Mouse (Mus musculus): ENCODE data around the gene Foxn3. TPM values are rescaled to one million over a fixed set of nuclear protein-coding genes. Genes with fewer than 3 reads are reported as not detected.

Foxn3 gene
- polyA plus RNA-seq, 1 experiment from 2014 or later: 86.3 TPM

DNA sequence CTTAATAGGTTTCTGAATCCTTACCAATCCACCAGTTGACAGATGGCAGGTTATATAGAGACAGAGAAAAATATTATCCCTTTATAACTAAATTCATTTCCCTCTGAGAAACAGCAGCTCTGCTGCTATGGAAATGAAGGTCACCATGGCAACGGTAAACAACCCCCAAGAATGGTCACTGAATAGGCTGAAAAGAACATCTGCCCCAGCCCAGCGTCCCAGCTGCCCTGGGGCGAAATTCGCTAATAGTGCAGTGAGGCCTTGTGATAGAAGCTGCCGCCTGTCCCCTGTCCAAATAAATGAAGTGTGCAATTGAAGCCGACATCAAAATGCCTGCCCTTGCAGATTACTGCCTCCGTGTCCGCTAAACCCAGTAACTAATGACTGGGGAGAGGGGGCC, 343.0 kb downstream of the Foxn3 start:
- no peaks in the 10 kb centered on the region for H3K9me3 ChIP-seq (ENCODE audit: control insufficient read depth, low read length)
- WGBS: 29% methylated on average over 8 of the region's 8 CpGs
- H3K27me3 ChIP-seq (replicated peaks; ENCODE audit: control insufficient read depth, insufficient read depth, low read length): no peaks in the 10 kb centered on the region
- peak; percentile 88 for DNase-seq (ENCODE audit: low spot score)
- no peak overlapping the region for H3K9ac ChIP-seq (ENCODE audit: low read depth, low read length)
- H3K27ac ChIP-seq (replicated peaks; ENCODE audit: low read depth, low read length): no peak overlapping the region
- H3K4me3 ChIP-seq (ENCODE audit: low read depth, low read length): no peak overlapping the region
- peaks cover 29% of the 10 kb centered on the region for H3K4me1 ChIP-seq (ENCODE audit: control insufficient read depth, insufficient read depth, low read length)
- H3K4me2 ChIP-seq (ENCODE audit: low read depth, low read length): no peak overlapping the region
- peak; percentile 46; the same call in 1 of the 2 replicates for ATAC-seq (ENCODE audit: low read depth)
- H3K36me3 ChIP-seq (ENCODE audit: control insufficient read depth, insufficient read depth, low read length): no peaks in the 10 kb centered on the region

GRCm38 (mm10) chr12:99219812-99220211, 343.6 kb downstream of the Foxn3 start:
- H3K27ac ChIP-seq (replicated peaks; ENCODE audit: low read depth, low read length): no peak overlapping the region
- no peak overlapping the region for H3K4me3 ChIP-seq (ENCODE audit: low read depth, low read length)
- no peaks in the 10 kb centered on the region for H3K36me3 ChIP-seq (ENCODE audit: control insufficient read depth, insufficient read depth, low read length)
- 83% methylated on average over 5 of the region's 5 CpGs for WGBS
- H3K4me2 ChIP-seq (ENCODE audit: low read depth, low read length): no peak overlapping the region
- ATAC-seq (ENCODE audit: low read depth): no peak
- H3K9me3 ChIP-seq (ENCODE audit: control insufficient read depth, low read length): no peaks in the 10 kb centered on the region
- no peak for DNase-seq (ENCODE audit: low spot score)
- H3K9ac ChIP-seq (ENCODE audit: low read depth, low read length): no peak overlapping the region
- H3K4me1 ChIP-seq (ENCODE audit: control insufficient read depth, insufficient read depth, low read length): peaks cover 24% of the 10 kb centered on the region
- H3K27me3 ChIP-seq (replicated peaks; ENCODE audit: control insufficient read depth, insufficient read depth, low read length): no peaks in the 10 kb centered on the region

GRCm38 (mm10) chr12:99217145-99217698, 346.2 kb downstream of the Foxn3 start:
- DNase-seq (ENCODE audit: low spot score) (no peak), ATAC-seq (ENCODE audit: low read depth) (no peak)
- H3K4me1 ChIP-seq (ENCODE audit: control insufficient read depth, insufficient read depth, low read length): peaks cover 25% of the 10 kb centered on the region; the same call in 1 of the 2 replicates
- no peaks in the 10 kb centered on the region for H3K36me3 ChIP-seq (ENCODE audit: control insufficient read depth, insufficient read depth, low read length)
- no peak overlapping the region for H3K27ac ChIP-seq (replicated peaks; ENCODE audit: low read depth, low read length)
- WGBS: 79% methylated on average over 7 of the region's 7 CpGs
- no peak overlapping the region for H3K4me3 ChIP-seq (ENCODE audit: low read depth, low read length)
- H3K27me3 ChIP-seq (replicated peaks; ENCODE audit: control insufficient read depth, insufficient read depth, low read length): no peaks in the 10 kb centered on the region
- no peaks in the 10 kb centered on the region for H3K9me3 ChIP-seq (ENCODE audit: control insufficient read depth, low read length)
- no peak overlapping the region for H3K4me2 ChIP-seq (ENCODE audit: low read depth, low read length)
- H3K9ac ChIP-seq (ENCODE audit: low read depth, low read length): no peak overlapping the region

GRCm38 (mm10) chr12:99216341-99216761, 347.0 kb downstream of the Foxn3 start:
- DNase-seq (ENCODE audit: low spot score) (peak; percentile 40), ATAC-seq (ENCODE audit: low read depth) (no peak)
- Histone ChIP-seq H3K4me3 (ENCODE audit: low read depth, low read length) (no peak overlapping the region), H3K27ac (replicated peaks; ENCODE audit: low read depth, low read length) (no peak overlapping the region), H3K4me2 (ENCODE audit: low read depth, low read length) (no peak overlapping the region), H3K36me3 (ENCODE audit: control insufficient read depth, insufficient read depth, low read length) (no peaks in the 10 kb centered on the region), H3K4me1 (ENCODE audit: control insufficient read depth, insufficient read depth, low read length) (peaks cover 23% of the 10 kb centered on the region; the same call in 1 of the 2 replicates), H3K27me3 (replicated peaks; ENCODE audit: control insufficient read depth, insufficient read depth, low read length) (no peaks in the 10 kb centered on the region), H3K9ac (ENCODE audit: low read depth, low read length) (no peak overlapping the region), H3K9me3 (ENCODE audit: control insufficient read depth, low read length) (no peaks in the 10 kb centered on the region)
- 62% methylated on average over 5 of the region's 5 CpGs for WGBS

DNA sequence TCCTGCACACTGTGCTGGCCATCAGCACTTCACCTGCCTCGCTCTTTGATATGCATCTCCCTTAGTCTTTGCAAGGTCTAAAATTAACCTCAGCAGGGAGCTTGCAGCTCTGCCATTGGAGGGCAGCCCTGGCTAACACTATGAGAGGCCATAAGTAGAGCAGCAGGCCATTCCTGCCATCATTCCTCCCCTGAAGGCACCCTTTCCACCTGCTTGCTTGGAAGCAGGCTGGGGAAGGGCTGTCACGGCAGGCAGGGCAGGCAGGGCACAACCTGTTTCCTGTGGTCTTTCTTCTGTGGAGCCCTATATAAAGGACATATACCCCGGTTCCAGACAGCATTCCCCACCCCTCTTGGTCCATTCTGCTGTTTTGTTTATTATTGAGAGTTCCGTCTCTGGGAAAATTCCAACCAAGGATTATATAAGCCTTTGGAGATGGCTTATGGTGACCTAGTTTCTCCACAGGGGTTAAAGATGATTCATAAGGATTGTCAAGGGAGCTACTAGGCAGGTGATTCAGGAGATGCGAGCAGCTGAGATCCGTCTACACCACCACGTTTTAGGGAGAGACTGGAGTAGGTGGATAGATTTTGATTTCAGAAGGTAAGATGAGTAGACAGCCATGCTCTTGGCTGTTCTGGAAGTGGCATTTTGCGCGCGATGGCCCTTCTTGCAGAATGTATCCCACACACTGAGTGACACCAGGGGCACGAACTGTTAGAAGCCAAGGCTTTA, 347.7 kb downstream of the Foxn3 start:
- no peaks in the 10 kb centered on the region for H3K36me3 ChIP-seq (ENCODE audit: control insufficient read depth, insufficient read depth, low read length)
- ATAC-seq (ENCODE audit: low read depth) (no peak), DNase-seq (ENCODE audit: low spot score) (no peak)
- H3K9me3 ChIP-seq (ENCODE audit: control insufficient read depth, low read length): no peaks in the 10 kb centered on the region
- H3K4me3 ChIP-seq (ENCODE audit: low read depth, low read length): no peak overlapping the region
- H3K4me2 ChIP-seq (ENCODE audit: low read depth, low read length): no peak overlapping the region
- H3K4me1 ChIP-seq (ENCODE audit: control insufficient read depth, insufficient read depth, low read length): 0 out of 2 replicates have a peak, but pooled peaks cover 18% of the 10 kb centered on the region
- 68% methylated on average over 11 of the region's 11 CpGs for WGBS
- H3K9ac ChIP-seq (ENCODE audit: low read depth, low read length): no peak overlapping the region
- H3K27me3 ChIP-seq (replicated peaks; ENCODE audit: control insufficient read depth, insufficient read depth, low read length): no peaks in the 10 kb centered on the region
- no peak overlapping the region for H3K27ac ChIP-seq (replicated peaks; ENCODE audit: low read depth, low read length)

GRCm38 (mm10) chr12:99214098-99214497, 349.3 kb downstream of the Foxn3 start:
- Histone ChIP-seq H3K9me3 (ENCODE audit: control insufficient read depth, low read length) (no peaks in the 10 kb centered on the region), H3K9ac (ENCODE audit: low read depth, low read length) (no peak overlapping the region), H3K4me2 (ENCODE audit: low read depth, low read length) (no peak overlapping the region), H3K27me3 (replicated peaks; ENCODE audit: control insufficient read depth, insufficient read depth, low read length) (no peaks in the 10 kb centered on the region), H3K4me3 (ENCODE audit: low read depth, low read length) (no peak overlapping the region), H3K4me1 (ENCODE audit: control insufficient read depth, insufficient read depth, low read length) (0 out of 2 replicates have a peak, but pooled peaks cover 18% of the 10 kb centered on the region), H3K27ac (replicated peaks; ENCODE audit: low read depth, low read length) (no peak overlapping the region), H3K36me3 (ENCODE audit: control insufficient read depth, insufficient read depth, low read length) (no peaks in the 10 kb centered on the region)
- no peak for DNase-seq (ENCODE audit: low spot score)
- ATAC-seq (ENCODE audit: low read depth): no peak; the same call in 1 of the 2 replicates
- 47% methylated on average over 5 of the region's 5 CpGs for WGBS

- ATAC-seq (ENCODE audit: low read depth) (no peak), DNase-seq (ENCODE audit: low spot score) (no peak)
- H3K36me3 ChIP-seq (ENCODE audit: control insufficient read depth, insufficient read depth, low read length): 0 out of 2 replicates have a peak, but pooled peaks cover 6% of the 10 kb centered on the region
- no peak overlapping the region for H3K27ac ChIP-seq (replicated peaks; ENCODE audit: low read depth, low read length)
- H3K9me3 ChIP-seq (ENCODE audit: control insufficient read depth, low read length): no peaks in the 10 kb centered on the region
- WGBS: 84% methylated on average over 12 of the region's 12 CpGs
- no peak overlapping the region for H3K4me2 ChIP-seq (ENCODE audit: low read depth, low read length)
- no peaks in the 10 kb centered on the region for H3K27me3 ChIP-seq (replicated peaks; ENCODE audit: control insufficient read depth, insufficient read depth, low read length)
- no peak overlapping the region for H3K4me3 ChIP-seq (ENCODE audit: low read depth, low read length)
- no peak overlapping the region for H3K9ac ChIP-seq (ENCODE audit: low read depth, low read length)
- 0 out of 2 replicates have a peak, but pooled peaks cover 18% of the 10 kb centered on the region for H3K4me1 ChIP-seq (ENCODE audit: control insufficient read depth, insufficient read depth, low read length)
Observed at GRCm38 (mm10) chr12:99213218-99213617, 350.2 kb downstream of the Foxn3 start.

GRCm38 (mm10) chr12:99209801-99210200, 353.6 kb downstream of the Foxn3 start:
- 0 out of 2 replicates have a peak, but pooled peaks cover 6% of the 10 kb centered on the region for H3K4me1 ChIP-seq (ENCODE audit: control insufficient read depth, insufficient read depth, low read length)

More at GRCm38 (mm10) chr12:99209801-99210200, 353.6 kb downstream of the Foxn3 start:
- 90% methylated on average over 8 of the region's 8 CpGs for WGBS
- no peak overlapping the region for H3K9ac ChIP-seq (ENCODE audit: low read depth, low read length)
- H3K4me2 ChIP-seq (ENCODE audit: low read depth, low read length): no peak overlapping the region
- no peak overlapping the region for H3K4me3 ChIP-seq (ENCODE audit: low read depth, low read length)
- ATAC-seq (ENCODE audit: low read depth): no peak
- H3K9me3 ChIP-seq (ENCODE audit: control insufficient read depth, low read length): no peaks in the 10 kb centered on the region
- no peak overlapping the region for H3K27ac ChIP-seq (replicated peaks; ENCODE audit: low read depth, low read length)
- H3K36me3 ChIP-seq (ENCODE audit: control insufficient read depth, insufficient read depth, low read length): 0 out of 2 replicates have a peak, but pooled peaks cover 7% of the 10 kb centered on the region
- DNase-seq (ENCODE audit: low spot score): no peak
- no peaks in the 10 kb centered on the region for H3K27me3 ChIP-seq (replicated peaks; ENCODE audit: control insufficient read depth, insufficient read depth, low read length)

All from embryonic facial prominence, embryonic 14.5 days (tissue).